Mouse (Mus musculus) neural tube, embryonic 14.5 days (tissue): Measurements from ENCODE around the gene Trem3. TPM values are rescaled to one million over a fixed set of nuclear protein-coding genes. Genes with fewer than 3 reads are reported as not detected.

Experiments
- ATAC-seq: fragments of 200-750 bp; cut with Nextera tagmentation; 2 replicates; pipeline ENCODE4 v1.8.0; 2017; ENCODE audit warnings: low read depth, mild to moderate bottlenecking, moderate TSS enrichment, moderate library complexity
- H3K27ac ChIP-seq: fragments of 300-500 bp; sonication (generic); 2 replicates; pipeline ENCODE4 v1.5.1; 2014; ENCODE audit warnings: low read depth, mild to moderate bottlenecking, control low read depth, low read length, moderate library complexity, mixed read lengths
- H3K27me3 ChIP-seq: fragments of 300-500 bp; sonication (generic); 2 replicates; pipeline ENCODE4 v1.6.1; 2014; ENCODE audit warnings: low read length; ENCODE audit not compliant: control insufficient read depth, insufficient read depth
- H3K36me3 ChIP-seq: fragments of 300-500 bp; sonication (generic); 2 replicates; pipeline ENCODE4 v1.6.1; 2014; ENCODE audit warnings: low read length, mixed read lengths; ENCODE audit not compliant: control insufficient read depth, insufficient read depth
- H3K4me1 ChIP-seq: fragments of 300-500 bp; sonication (generic); 2 replicates; pipeline ENCODE4 v1.6.1; 2014; ENCODE audit warnings: low read length; ENCODE audit not compliant: control insufficient read depth, insufficient read depth
- H3K4me2 ChIP-seq: fragments of 300-500 bp; sonication (generic); 2 replicates; pipeline ENCODE4 v1.6.1; 2014; ENCODE audit warnings: mild to moderate bottlenecking, low read depth, low read length, control low read depth
- H3K4me3 ChIP-seq: fragments of 300-500 bp; sonication (generic); 2 replicates; pipeline ENCODE4 v1.5.1; 2014; ENCODE audit warnings: low read depth, low read length, control low read depth, mixed read lengths
- H3K9ac ChIP-seq: fragments of 300-500 bp; sonication (generic); replicated peaks from 2 replicates; pipeline ENCODE4 v1.6.1; 2014; ENCODE audit warnings: low read depth, mild to moderate bottlenecking, control low read depth, low read length, mixed read lengths
- H3K9me3 ChIP-seq: fragments of 300-500 bp; sonication (generic); 2 replicates; pipeline ENCODE4 v1.6.1; 2016; ENCODE audit warnings: low read length; ENCODE audit not compliant: control insufficient read depth
- WGBS: fragments of 180-500 bp; shearing (Covaris S2); extraction: QIAGEN DNeasy Blood & Tissue Kit; methylation state at CpG from one replicate; pipeline ENCODE4 v1.1.7; 2014; 5-methylcytosine and 5-hydroxymethylcytosine counted together
- polyA plus RNA-seq: library from polyadenylated mRNA; unstranded; fragments of >200 nt; fragmentation: Nextera tagmentation; extraction: Ambion mirVana; gene quantifications from 2 replicates; pipeline ENCODE4 v1.2.1, GENCODE M21; 2014

The Trem3 gene
- polyA plus RNA-seq, 1 experiment from 2014 or later = not detected

DNA sequence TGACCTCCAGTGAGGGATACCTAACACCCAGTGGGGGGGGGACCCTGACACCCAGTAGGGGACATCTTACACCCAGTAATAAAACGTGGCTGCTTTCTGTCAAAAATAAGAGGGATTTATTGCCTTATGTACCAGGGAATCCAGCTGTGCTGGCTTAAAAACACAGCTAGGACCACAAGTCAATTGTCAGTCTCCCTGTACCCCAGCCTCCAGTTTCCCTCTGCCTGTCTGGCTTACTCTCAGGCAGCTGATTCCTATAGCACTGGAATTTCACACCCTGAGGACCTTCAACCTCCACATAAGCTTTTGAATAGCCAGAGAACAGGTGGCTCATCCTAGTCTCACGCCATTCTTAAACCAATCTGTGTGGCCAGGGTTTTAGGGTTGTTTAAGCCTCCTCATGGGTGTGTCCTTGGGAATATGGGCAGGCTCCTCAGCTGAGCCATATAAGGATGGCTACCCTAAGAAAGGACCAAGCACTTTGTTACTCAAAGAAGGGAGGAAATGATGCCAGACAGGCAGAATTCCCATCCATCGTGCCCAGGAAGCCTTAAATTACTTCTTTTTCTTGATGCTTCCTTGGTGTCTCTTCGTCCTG, 11.7 kb upstream of the Trem3 start:
- H3K4me3 ChIP-seq = no peak overlapping the region
- H3K9me3 ChIP-seq = no peaks in the 10 kb centered on the region
- H3K36me3 ChIP-seq = no peaks in the 10 kb centered on the region
- no peak overlapping the region for H3K9ac ChIP-seq
- H3K4me1 ChIP-seq = no peaks in the 10 kb centered on the region
- H3K4me2 ChIP-seq = no peak overlapping the region
- no peaks in the 10 kb centered on the region for H3K27me3 ChIP-seq
- 38% methylated on average over 4 of the region's 4 CpGs for WGBS
- no peak overlapping the region for H3K27ac ChIP-seq
- ATAC-seq = no peak

- ATAC-seq = no peak
- 96% methylated on average over 8 of the region's 8 CpGs for WGBS
- Histone ChIP-seq H3K36me3 (no peaks in the 10 kb centered on the region), H3K4me3 (no peak overlapping the region), H3K4me1 (no peaks in the 10 kb centered on the region), H3K9ac (no peak overlapping the region), H3K27ac (no peak overlapping the region), H3K9me3 (no peaks in the 10 kb centered on the region), H3K27me3 (no peaks in the 10 kb centered on the region), H3K4me2 (no peak overlapping the region)
Observed at GRCm38 (mm10) chr17:48237621-48238020, 10.0 kb upstream of the Trem3 start.

GRCm38 (mm10) chr17:48249039-48249438, 1.5 kb downstream of the Trem3 start:
- Histone ChIP-seq H3K9ac (no peak overlapping the region), H3K4me2 (no peak overlapping the region), H3K27ac (no peak overlapping the region), H3K9me3 (0 out of 2 replicates have a peak, but pooled peaks cover 4% of the 10 kb centered on the region), H3K4me3 (no peak overlapping the region), H3K36me3 (no peaks in the 10 kb centered on the region), H3K27me3 (no peaks in the 10 kb centered on the region), H3K4me1 (no peaks in the 10 kb centered on the region)
- ATAC-seq = no peak

DNA sequence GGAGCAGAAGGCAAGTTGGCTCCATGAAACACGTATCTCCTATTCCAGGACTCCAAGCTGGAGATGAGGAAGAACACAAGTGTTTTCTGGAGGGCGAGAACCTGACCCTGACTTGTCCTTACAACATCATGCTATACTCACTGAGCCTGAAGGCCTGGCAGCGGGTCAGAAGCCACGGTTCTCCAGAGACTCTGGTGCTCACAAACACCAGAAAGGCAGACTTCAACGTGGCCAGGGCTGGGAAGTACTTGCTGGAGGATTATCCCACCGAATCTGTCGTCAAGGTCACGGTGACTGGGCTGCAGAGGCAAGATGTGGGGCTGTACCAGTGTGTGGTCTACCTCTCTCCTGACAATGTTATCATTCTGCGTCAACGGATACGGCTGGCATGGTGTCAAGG, 1.9 kb downstream of the Trem3 start:
- no peak for ATAC-seq
- H3K4me2 ChIP-seq = no peak overlapping the region
- no peaks in the 10 kb centered on the region for H3K36me3 ChIP-seq
- WGBS = 86% methylated on average over 11 of the region's 11 CpGs
- no peak overlapping the region for H3K4me3 ChIP-seq
- no peaks in the 10 kb centered on the region for H3K27me3 ChIP-seq
- H3K4me1 ChIP-seq = no peaks in the 10 kb centered on the region
- H3K9ac ChIP-seq = no peak overlapping the region
- H3K27ac ChIP-seq = no peak overlapping the region
- H3K9me3 ChIP-seq = 0 out of 2 replicates have a peak, but pooled peaks cover 4% of the 10 kb centered on the region

GRCm38 (mm10) chr17:48250631-48251030, 3.1 kb downstream of the Trem3 start:
- no peaks in the 10 kb centered on the region for H3K4me1 ChIP-seq
- H3K27ac ChIP-seq = no peak overlapping the region
- H3K9ac ChIP-seq = no peak overlapping the region
- H3K36me3 ChIP-seq = no peaks in the 10 kb centered on the region
- H3K4me2 ChIP-seq = no peak overlapping the region
- H3K4me3 ChIP-seq = no peak overlapping the region
- no peak for ATAC-seq
- 0 out of 2 replicates have a peak, but pooled peaks cover 4% of the 10 kb centered on the region for H3K9me3 ChIP-seq
- H3K27me3 ChIP-seq = no peaks in the 10 kb centered on the region
- WGBS = 90% methylated on average over 7 of the region's 7 CpGs

DNA sequence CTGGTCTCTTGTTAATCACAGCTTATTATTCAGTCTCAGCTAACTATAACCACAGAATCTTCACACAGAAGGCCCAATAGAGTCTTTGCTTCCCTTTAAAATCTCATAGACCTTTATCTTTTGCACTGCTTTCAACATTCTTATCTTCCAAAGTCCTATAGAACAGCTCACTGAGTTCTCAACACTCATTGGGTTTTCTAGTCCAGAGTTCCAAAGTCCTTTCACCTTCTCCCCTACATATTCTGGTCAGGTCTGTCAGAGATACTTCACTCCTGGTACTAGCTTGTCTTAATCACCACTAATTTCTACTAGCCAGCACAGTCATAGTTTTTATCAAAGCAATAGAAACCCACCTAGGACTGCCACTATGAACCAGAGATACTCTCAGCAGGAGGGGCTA, 9.0 kb downstream of the Trem3 start:
- H3K4me3 ChIP-seq = no peak overlapping the region
- ATAC-seq = no peak

DNA sequence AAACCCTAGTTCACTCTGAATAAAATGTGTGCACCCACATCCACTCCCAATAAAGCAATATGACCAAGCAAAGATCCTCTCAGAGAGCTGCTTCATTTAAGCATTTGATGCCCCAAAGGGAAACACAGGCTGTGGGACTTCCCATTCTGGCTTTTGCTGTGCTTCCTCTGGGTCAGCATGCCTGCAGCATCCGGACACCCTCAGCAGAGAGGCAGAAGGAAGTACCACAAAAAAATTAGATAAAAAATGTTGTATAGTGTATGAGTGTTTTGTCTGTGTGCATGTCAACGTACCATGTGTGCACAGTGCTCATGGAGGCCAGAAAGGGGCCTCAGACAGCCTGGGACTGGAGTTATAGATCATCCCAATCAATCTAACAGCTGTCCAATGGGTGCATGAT, 14.3 kb downstream of the Trem3 start:
- WGBS = 79% methylated on average over 2 of the region's 2 CpGs
- ATAC-seq = no peak
- no peak overlapping the region for H3K27ac ChIP-seq

More for the DNA sequence above, 9.0 kb downstream of the Trem3 start:
- Histone ChIP-seq H3K9ac (no peak overlapping the region), H3K27ac (no peak overlapping the region), H3K36me3 (no peaks in the 10 kb centered on the region), H3K4me1 (no peaks in the 10 kb centered on the region), H3K4me2 (no peak overlapping the region), H3K27me3 (no peaks in the 10 kb centered on the region), H3K9me3 (0 out of 2 replicates have a peak, but pooled peaks cover 7% of the 10 kb centered on the region)

GRCm38 (mm10) chr17:48263741-48264362, 16.3 kb downstream of the Trem3 start, which contains the start of gene Treml4:
Gene Treml4 (plus strand): TSS chr17:48264295.
- Histone ChIP-seq H3K9ac (no peak within 1 kb of the TSS), H3K4me3 (no peak within 1 kb of the TSS), H3K4me2 (no peak within 1 kb of the TSS), H3K9me3 (0 out of 2 replicates have a peak, but pooled peaks cover 7% of the 10 kb centered on the region), H3K4me1 (no peaks in the 10 kb centered on the region), H3K27me3 (no peaks in the 10 kb centered on the region), H3K36me3 (no peaks in the 10 kb centered on the region), H3K27ac (no peak within 1 kb of the TSS)
- 81% methylated on average over 3 of the region's 3 CpGs for WGBS
- no peak for ATAC-seq

More for the DNA sequence above, 14.3 kb downstream of the Trem3 start:
- H3K9me3 ChIP-seq = 0 out of 2 replicates have a peak, but pooled peaks cover 7% of the 10 kb centered on the region
- no peaks in the 10 kb centered on the region for H3K36me3 ChIP-seq
- H3K9ac ChIP-seq = no peak overlapping the region
- H3K4me1 ChIP-seq = no peaks in the 10 kb centered on the region
- no peak overlapping the region for H3K4me3 ChIP-seq
- no peak overlapping the region for H3K4me2 ChIP-seq
- H3K27me3 ChIP-seq = no peaks in the 10 kb centered on the region

- no peak overlapping the region for H3K4me2 ChIP-seq
- H3K27ac ChIP-seq = no peak overlapping the region
- WGBS = 93% methylated on average over 7 of the region's 7 CpGs
- no peaks in the 10 kb centered on the region for H3K36me3 ChIP-seq
- H3K4me1 ChIP-seq = no peaks in the 10 kb centered on the region
- ATAC-seq = no peak
- no peak overlapping the region for H3K9ac ChIP-seq
- H3K4me3 ChIP-seq = no peak overlapping the region
- no peaks in the 10 kb centered on the region for H3K27me3 ChIP-seq
- 0 out of 2 replicates have a peak, but pooled peaks cover 2% of the 10 kb centered on the region for H3K9me3 ChIP-seq
Observed at GRCm38 (mm10) chr17:48264662-48265061, 17.1 kb downstream of the Trem3 start.
